Mouse (Mus musculus): ENCODE data around the gene Cbfa2t3.

Gene Cbfa2t3

GRCm38 (mm10) chr8:122718711-122719499, 20.0 kb upstream of the Cbfa2t3 start:
- no peak for DNase-seq (ENCODE audit: low spot score in 2 of 2)

GRCm38 (mm10) chr8:122717869-122718509, 19.1 kb upstream of the Cbfa2t3 start:
- no peak for DNase-seq (ENCODE audit: low spot score in 2 of 2)

- DNase-seq (ENCODE audit: low spot score in 2 of 2), result no peak
These were observed 17.7 kb upstream of the Cbfa2t3 start for GRCm38 (mm10) chr8:122716566-122716965.

GRCm38 (mm10) chr8:122713157-122713518, 14.2 kb upstream of the Cbfa2t3 start:
- no peak for DNase-seq (ENCODE audit: low spot score in 2 of 2)

GRCm38 (mm10) chr8:122712411-122713156, 13.7 kb upstream of the Cbfa2t3 start:
- peak in 1 of 2 experiments; percentile 24 for DNase-seq (ENCODE audit: low spot score in 2 of 2)

GRCm38 (mm10) chr8:122711891-122712365, 13.0 kb upstream of the Cbfa2t3 start:
- DNase-seq (ENCODE audit: low spot score in 2 of 2), result no peak

- no peak for DNase-seq (ENCODE audit: low spot score in 2 of 2)
These were observed 12.6 kb upstream of the Cbfa2t3 start for GRCm38 (mm10) chr8:122711480-122711879.

- peak in 1 of 2 experiments; percentile 22 for DNase-seq (ENCODE audit: low spot score in 2 of 2)
These were observed 10.6 kb upstream of the Cbfa2t3 start for GRCm38 (mm10) chr8:122709340-122710111.

GRCm38 (mm10) chr8:122707184-122707583, 8.3 kb upstream of the Cbfa2t3 start:
- DNase-seq (ENCODE audit: low spot score in 2 of 2), result no peak

GRCm38 (mm10) chr8:122705901-122706561, 7.1 kb upstream of the Cbfa2t3 start:
- no peak for DNase-seq (ENCODE audit: low spot score in 2 of 2)

GRCm38 (mm10) chr8:122704612-122705011, 5.7 kb upstream of the Cbfa2t3 start:
- DNase-seq (ENCODE audit: low spot score in 2 of 2), result no peak

- no peak for DNase-seq (ENCODE audit: low spot score in 2 of 2)
These were observed 4.0 kb upstream of the Cbfa2t3 start for GRCm38 (mm10) chr8:122702957-122703356.

- no peak for DNase-seq (ENCODE audit: low spot score in 2 of 2)
These were observed 3.5 kb upstream of the Cbfa2t3 start for GRCm38 (mm10) chr8:122702301-122702941.

GRCm38 (mm10) chr8:122701441-122702185, 2.7 kb upstream of the Cbfa2t3 start:
- no peak for DNase-seq (ENCODE audit: low spot score in 2 of 2)

- no peak for DNase-seq (ENCODE audit: low spot score in 2 of 2)
These were observed 1.7 kb upstream of the Cbfa2t3 start for GRCm38 (mm10) chr8:122700628-122701027.

- no peak for DNase-seq (ENCODE audit: low spot score in 2 of 2)
These were observed 598 bp downstream of the Cbfa2t3 start for GRCm38 (mm10) chr8:122698254-122698768.

GRCm38 (mm10) chr8:122697586-122697985, 1.3 kb downstream of the Cbfa2t3 start:
- no peak for DNase-seq (ENCODE audit: low spot score in 2 of 2)

GRCm38 (mm10) chr8:122697181-122697581, 1.7 kb downstream of the Cbfa2t3 start:
- DNase-seq (ENCODE audit: low spot score in 2 of 2), result peak; percentile 55

GRCm38 (mm10) chr8:122695438-122696042, 3.4 kb downstream of the Cbfa2t3 start:
- DNase-seq (ENCODE audit: low spot score in 2 of 2), result peak; percentile 44 to 55

All from right cerebral cortex, adult 2 months (tissue).